ENCODE assay signal across 8 mouse cellular contexts in genomic region chr4:155599901-155600825, GRCm38 (mm10). TPM values are rescaled to one million over a fixed set of nuclear protein-coding genes. Genes with fewer than 3 reads are reported as not detected.
DNase-seq lines count a peak whose midpoint lies in the region; ATAC-seq and TF ChIP-seq lines count a peak whose summit lies in the region.

No protein-coding gene starts in this region.

- TF ChIP-seq CTCF in E14TG2a.4 (conservative IDR thresholded peaks at IDR 0.05; ENCODE audit: low read length): no peak

- WGBS in heart, embryonic 11.5 days (ENCODE audit: insufficient replicate concordance): 84% methylated on average over 11 of the region's 11 CpGs
- 87% methylated on average over 10 of the region's 11 CpGs for WGBS in forebrain, embryonic 16.5 days
- WGBS in midbrain, embryonic 10.5 days: 89% methylated on average over 11 of the region's 11 CpGs

- peak overlapping the region; percentile 99 for H3K27ac ChIP-seq in heart, embryonic 11.5 days (ENCODE audit: low read depth, low read length)
- peak overlapping the region; percentile 100 for H3K27ac ChIP-seq in forebrain, embryonic 16.5 days (ENCODE audit: low read length)
- peak overlapping the region; percentile 100 for H3K27ac ChIP-seq in midbrain, embryonic 10.5 days (replicated peaks)

- no peak for ATAC-seq in heart, embryonic 11.5 days (replicated peaks; ENCODE audit: insufficient number of reproducible peaks, low FRiP score, low TSS enrichment)
- no peak for ATAC-seq in forebrain, embryonic 16.5 days

- DNase-seq in heart, adult 9 months (ENCODE audit: low spot score in 2 of 2): no peak
- DNase-seq in midbrain, embryonic 10.5 days (ENCODE audit: low spot score): no peak
- no peak for DNase-seq in ovary, postnatal 36 days (ENCODE audit: low spot score)
- DNase-seq in thymus, postnatal 0 days (ENCODE audit: low spot score): no peak
- no peak for DNase-seq in right cerebral cortex, postnatal 10 days (ENCODE audit: low spot score in 2 of 2)

- no peaks in the 10 kb centered on the region for H3K9me3 ChIP-seq in heart, embryonic 11.5 days (replicated peaks; ENCODE audit: control insufficient read depth, low read length)
- H3K9me3 ChIP-seq in E14TG2a.4 (ENCODE audit: low read length): no peaks in the 10 kb centered on the region
- H3K9me3 ChIP-seq in forebrain, embryonic 16.5 days (ENCODE audit: control insufficient read depth, low read length): no peaks in the 10 kb centered on the region
- H3K9me3 ChIP-seq in midbrain, embryonic 10.5 days (replicated peaks): 0 out of 2 replicates have a peak, but pooled peaks cover 2% of the 10 kb centered on the region

- peaks cover 7% of the 10 kb centered on the region for H3K4me1 ChIP-seq in heart, embryonic 11.5 days (ENCODE audit: control insufficient read depth, insufficient read depth, low read length)
- peaks cover 47% of the 10 kb centered on the region for H3K4me1 ChIP-seq in E14TG2a.4 (replicated peaks; ENCODE audit: low read depth, low read length)
- H3K4me1 ChIP-seq in forebrain, embryonic 16.5 days (replicated peaks; ENCODE audit: control insufficient read depth, insufficient read depth, low read length): peaks cover 14% of the 10 kb centered on the region
- peaks cover 20% of the 10 kb centered on the region for H3K4me1 ChIP-seq in midbrain, embryonic 10.5 days

- peak overlapping the region; percentile 77; the same call in 1 of the 2 replicates for H3K9ac ChIP-seq in heart, embryonic 11.5 days (ENCODE audit: low read depth, low read length)
- H3K9ac ChIP-seq in forebrain, embryonic 16.5 days (replicated peaks; ENCODE audit: low read depth, low read length): peak overlapping the region; percentile 99; the same call in 1 of the 2 replicates

- peak overlapping the region; percentile 92 for H3K4me2 ChIP-seq in heart, embryonic 11.5 days
- H3K4me2 ChIP-seq in forebrain, embryonic 16.5 days (ENCODE audit: low read length): peak overlapping the region; percentile 56

- no peaks in the 10 kb centered on the region for H3K36me3 ChIP-seq in heart, embryonic 11.5 days (ENCODE audit: control insufficient read depth, insufficient read depth, low read length)
- peaks cover 25% of the 10 kb centered on the region for H3K36me3 ChIP-seq in E14TG2a.4 (ENCODE audit: insufficient read depth, low read length)
- no peaks in the 10 kb centered on the region for H3K36me3 ChIP-seq in forebrain, embryonic 16.5 days (ENCODE audit: control insufficient read depth, insufficient read depth)
- peaks cover 27% of the 10 kb centered on the region for H3K36me3 ChIP-seq in midbrain, embryonic 10.5 days

- no peaks in the 10 kb centered on the region for H3K27me3 ChIP-seq in heart, embryonic 11.5 days (ENCODE audit: control insufficient read depth, insufficient read depth, low read length)
- no peaks in the 10 kb centered on the region for H3K27me3 ChIP-seq in E14TG2a.4 (ENCODE audit: insufficient read depth, low read length)
- no peaks in the 10 kb centered on the region for H3K27me3 ChIP-seq in forebrain, embryonic 16.5 days (replicated peaks; ENCODE audit: control insufficient read depth, insufficient read depth, low read length)
- no peaks in the 10 kb centered on the region for H3K27me3 ChIP-seq in midbrain, embryonic 10.5 days (ENCODE audit: low read depth, poor library complexity, severe bottlenecking)

- H3K4me3 ChIP-seq in heart, embryonic 11.5 days (ENCODE audit: low read depth, low read length): peak overlapping the region; percentile 85
- peak overlapping the region; percentile 96 for H3K4me3 ChIP-seq in E14TG2a.4 (replicated peaks; ENCODE audit: low read length)
- H3K4me3 ChIP-seq in forebrain, embryonic 16.5 days (replicated peaks; ENCODE audit: low read length): peak overlapping the region; percentile 97
- H3K4me3 ChIP-seq in midbrain, embryonic 10.5 days: peak overlapping the region; percentile 100

RNA-seq across cellular contexts. Expression of gene Slc35e2, which starts 1.1 kb away (rescaled TPM):
- polyA plus RNA-seq in heart, embryonic 11.5 days (2014; fragmentation: Nextera tagmentation; extraction: Ambion mirVana): 7.7 and 9.6 TPM in 2 replicates
- polyA plus RNA-seq in forebrain, embryonic 16.5 days (2015; fragmentation: Nextera tagmentation; extraction: Ambion mirVana): 12.0 and 12.9 TPM in 2 replicates
- 11.9 and 13.4 TPM in 2 replicates for polyA plus RNA-seq in midbrain, embryonic 10.5 days (2016; fragmentation: Nextera tagmentation; extraction: Ambion mirVana)
- 6.3 and 7.5 TPM in 2 replicates for polyA plus RNA-seq in thymus, postnatal 0 days (2015; fragmentation: Nextera tagmentation; extraction: Ambion mirVana)

RNA-seq across cellular contexts. Expression of gene Cdk11b, which starts 24.5 kb away (rescaled TPM):
- polyA plus RNA-seq in heart, embryonic 11.5 days (2014; fragmentation: Nextera tagmentation; extraction: Ambion mirVana): 48.2 and 50.0 TPM in 2 replicates
- 62.4 and 65.2 TPM in 2 replicates for polyA plus RNA-seq in forebrain, embryonic 16.5 days (2015; fragmentation: Nextera tagmentation; extraction: Ambion mirVana)
- polyA plus RNA-seq in midbrain, embryonic 10.5 days (2016; fragmentation: Nextera tagmentation; extraction: Ambion mirVana): 79.6 and 82.3 TPM in 2 replicates
- 65.7 and 76.3 TPM in 2 replicates for polyA plus RNA-seq in thymus, postnatal 0 days (2015; fragmentation: Nextera tagmentation; extraction: Ambion mirVana)

RNA-seq across cellular contexts. Expression of gene Nadk, which starts 38.0 kb away (rescaled TPM):
- 57.0 and 58.6 TPM in 2 replicates for polyA plus RNA-seq in heart, embryonic 11.5 days (2014; fragmentation: Nextera tagmentation; extraction: Ambion mirVana)
- polyA plus RNA-seq in forebrain, embryonic 16.5 days (2015; fragmentation: Nextera tagmentation; extraction: Ambion mirVana): 113 and 120 TPM in 2 replicates
- 105 and 110 TPM in 2 replicates for polyA plus RNA-seq in midbrain, embryonic 10.5 days (2016; fragmentation: Nextera tagmentation; extraction: Ambion mirVana)
- polyA plus RNA-seq in thymus, postnatal 0 days (2015; fragmentation: Nextera tagmentation; extraction: Ambion mirVana): 85.1 and 92.5 TPM in 2 replicates

RNA-seq across cellular contexts. Expression of gene Gm10563, which starts 45.0 kb away (rescaled TPM):
- not detected in 2 replicates for polyA plus RNA-seq in heart, embryonic 11.5 days (2014; fragmentation: Nextera tagmentation; extraction: Ambion mirVana)
- polyA plus RNA-seq in forebrain, embryonic 16.5 days (2015; fragmentation: Nextera tagmentation; extraction: Ambion mirVana): not detected in 2 replicates
- not detected in 2 replicates for polyA plus RNA-seq in midbrain, embryonic 10.5 days (2016; fragmentation: Nextera tagmentation; extraction: Ambion mirVana)
- polyA plus RNA-seq in thymus, postnatal 0 days (2015; fragmentation: Nextera tagmentation; extraction: Ambion mirVana): not detected in 2 replicates

RNA-seq across cellular contexts. Expression of gene Mmp23, which starts 53.0 kb away (rescaled TPM):
- 52.9 and 53.5 TPM in 2 replicates for polyA plus RNA-seq in heart, embryonic 11.5 days (2014; fragmentation: Nextera tagmentation; extraction: Ambion mirVana)
- 3.0 and 3.2 TPM in 2 replicates for polyA plus RNA-seq in forebrain, embryonic 16.5 days (2015; fragmentation: Nextera tagmentation; extraction: Ambion mirVana)
- 4.7 TPM in 2 replicates for polyA plus RNA-seq in midbrain, embryonic 10.5 days (2016; fragmentation: Nextera tagmentation; extraction: Ambion mirVana)
- polyA plus RNA-seq in thymus, postnatal 0 days (2015; fragmentation: Nextera tagmentation; extraction: Ambion mirVana): 7.5 and 8.3 TPM in 2 replicates
